Mouse (Mus musculus): Measurements from ENCODE around the gene 1500009C09Rik.

- no peak for TF ChIP-seq CTCF (IDR thresholded peaks at IDR 0.05)
- TF ChIP-seq EP300 (IDR thresholded peaks at IDR 0.05) = no peak
Observed at GRCm38 (mm10) chr15:82272295-82272694, 20.1 kb downstream of the 1500009C09Rik start.

All from lung, postnatal 0 days (tissue).